Mouse (Mus musculus): ENCODE results near the gene Exoc6b. TPM values are rescaled to one million over a fixed set of nuclear protein-coding genes. Genes with fewer than 3 reads are reported as not detected.

Exoc6b gene
- polyA plus RNA-seq, 1 experiment = 7.7 TPM

GRCm38 (mm10) chr6:84641062-84641431 is 428.3 kb downstream of the Exoc6b start:
- no peaks in the 10 kb centered on the region for H3K79me2 ChIP-seq (ENCODE audit: control insufficient read depth, insufficient read depth)
- H3K36me3 ChIP-seq (ENCODE audit: control insufficient read depth, insufficient read depth) = no peaks in the 10 kb centered on the region
- no peak overlapping the region for H3ac ChIP-seq (ENCODE audit: control insufficient read depth, insufficient read length, low read depth)
- no peaks in the 10 kb centered on the region for H3K27me3 ChIP-seq (ENCODE audit: control insufficient read depth, insufficient read depth, insufficient read length)
- no peak overlapping the region for H3K4me3 ChIP-seq (ENCODE audit: insufficient read depth, poor library complexity, severe bottlenecking)
- TF ChIP-seq MAX (IDR thresholded peaks at IDR 0.05) (no peak), MYOG (IDR thresholded peaks at IDR 0.05; ENCODE audit: control insufficient read depth, extremely low read depth, insufficient read length) (no peak), MYOD1 (IDR thresholded peaks at IDR 0.05; ENCODE audit: control insufficient read depth, insufficient read length, low read depth) (no peak), CTCF (IDR thresholded peaks at IDR 0.05; ENCODE audit: control insufficient read depth, insufficient read depth, insufficient read length) (no peak), CEBPB (IDR thresholded peaks at IDR 0.05; ENCODE audit: low read depth) (no peak), FOSL1 (IDR thresholded peaks at IDR 0.05; ENCODE audit: insufficient read depth, low read length, poor library complexity, severe bottlenecking) (no peak), USF1 (IDR thresholded peaks at IDR 0.05; ENCODE audit: low read depth) (no peak)
- no peaks in the 10 kb centered on the region for H3K79me3 ChIP-seq (ENCODE audit: low read depth)

GRCm38 (mm10) chr6:84640324-84641061 is 428.8 kb downstream of the Exoc6b start:
- no peak overlapping the region for H3K4me3 ChIP-seq (ENCODE audit: insufficient read depth, poor library complexity, severe bottlenecking)
- H3ac ChIP-seq (ENCODE audit: control insufficient read depth, insufficient read length, low read depth) = no peak overlapping the region
- H3K79me3 ChIP-seq (ENCODE audit: low read depth) = no peaks in the 10 kb centered on the region
- H3K27me3 ChIP-seq (ENCODE audit: control insufficient read depth, insufficient read depth, insufficient read length) = no peaks in the 10 kb centered on the region
- no peaks in the 10 kb centered on the region for H3K79me2 ChIP-seq (ENCODE audit: control insufficient read depth, insufficient read depth)
- TF ChIP-seq FOSL1 (IDR thresholded peaks at IDR 0.05; ENCODE audit: insufficient read depth, low read length, poor library complexity, severe bottlenecking) (no peak), CEBPB (IDR thresholded peaks at IDR 0.05; ENCODE audit: low read depth) (no peak), CTCF (IDR thresholded peaks at IDR 0.05; ENCODE audit: control insufficient read depth, insufficient read depth, insufficient read length) (no peak), MYOG (IDR thresholded peaks at IDR 0.05; ENCODE audit: control insufficient read depth, extremely low read depth, insufficient read length) (no peak), USF1 (IDR thresholded peaks at IDR 0.05; ENCODE audit: low read depth) (no peak), MYOD1 (IDR thresholded peaks at IDR 0.05; ENCODE audit: control insufficient read depth, insufficient read length, low read depth) (no peak), MAX (IDR thresholded peaks at IDR 0.05) (no peak)
- no peaks in the 10 kb centered on the region for H3K36me3 ChIP-seq (ENCODE audit: control insufficient read depth, insufficient read depth)

- Histone ChIP-seq H3K79me3 (ENCODE audit: low read depth) (no peaks in the 10 kb centered on the region), H3K4me3 (ENCODE audit: insufficient read depth, poor library complexity, severe bottlenecking) (no peak overlapping the region), H3ac (ENCODE audit: control insufficient read depth, insufficient read length, low read depth) (no peak overlapping the region), H3K79me2 (ENCODE audit: control insufficient read depth, insufficient read depth) (no peaks in the 10 kb centered on the region), H3K36me3 (ENCODE audit: control insufficient read depth, insufficient read depth) (no peaks in the 10 kb centered on the region), H3K27me3 (ENCODE audit: control insufficient read depth, insufficient read depth, insufficient read length) (no peaks in the 10 kb centered on the region)
- TF ChIP-seq CTCF (IDR thresholded peaks at IDR 0.05; ENCODE audit: control insufficient read depth, insufficient read depth, insufficient read length) (no peak), CEBPB (IDR thresholded peaks at IDR 0.05; ENCODE audit: low read depth) (no peak), USF1 (IDR thresholded peaks at IDR 0.05; ENCODE audit: low read depth) (no peak), MYOD1 (IDR thresholded peaks at IDR 0.05; ENCODE audit: control insufficient read depth, insufficient read length, low read depth) (no peak), MAX (IDR thresholded peaks at IDR 0.05) (no peak), FOSL1 (IDR thresholded peaks at IDR 0.05; ENCODE audit: insufficient read depth, low read length, poor library complexity, severe bottlenecking) (no peak), MYOG (IDR thresholded peaks at IDR 0.05; ENCODE audit: control insufficient read depth, extremely low read depth, insufficient read length) (no peak)
Observed at GRCm38 (mm10) chr6:84638206-84638605, 431.1 kb downstream of the Exoc6b start.

GRCm38 (mm10) chr6:84631588-84631987 is 437.7 kb downstream of the Exoc6b start:
- Histone ChIP-seq H3K4me3 (ENCODE audit: insufficient read depth, poor library complexity, severe bottlenecking) (no peak overlapping the region), H3K27me3 (ENCODE audit: control insufficient read depth, insufficient read depth, insufficient read length) (no peaks in the 10 kb centered on the region), H3K79me2 (ENCODE audit: control insufficient read depth, insufficient read depth) (no peaks in the 10 kb centered on the region), H3K36me3 (ENCODE audit: control insufficient read depth, insufficient read depth) (no peaks in the 10 kb centered on the region), H3ac (ENCODE audit: control insufficient read depth, insufficient read length, low read depth) (no peak overlapping the region), H3K79me3 (ENCODE audit: low read depth) (no peaks in the 10 kb centered on the region)
- TF ChIP-seq CEBPB (IDR thresholded peaks at IDR 0.05; ENCODE audit: low read depth) (no peak), MYOD1 (IDR thresholded peaks at IDR 0.05; ENCODE audit: control insufficient read depth, insufficient read length, low read depth) (no peak), MAX (IDR thresholded peaks at IDR 0.05) (no peak), MYOG (IDR thresholded peaks at IDR 0.05; ENCODE audit: control insufficient read depth, extremely low read depth, insufficient read length) (no peak), USF1 (IDR thresholded peaks at IDR 0.05; ENCODE audit: low read depth) (no peak), FOSL1 (IDR thresholded peaks at IDR 0.05; ENCODE audit: insufficient read depth, low read length, poor library complexity, severe bottlenecking) (no peak), CTCF (IDR thresholded peaks at IDR 0.05; ENCODE audit: control insufficient read depth, insufficient read depth, insufficient read length) (no peak)

GRCm38 (mm10) chr6:84630276-84630675 is 439.0 kb downstream of the Exoc6b start:
- no peak overlapping the region for H3ac ChIP-seq (ENCODE audit: control insufficient read depth, insufficient read length, low read depth)
- no peak for TF ChIP-seq USF1 (IDR thresholded peaks at IDR 0.05; ENCODE audit: low read depth)
- TF ChIP-seq FOSL1 (IDR thresholded peaks at IDR 0.05; ENCODE audit: insufficient read depth, low read length, poor library complexity, severe bottlenecking) = no peak
- TF ChIP-seq MYOD1 (IDR thresholded peaks at IDR 0.05; ENCODE audit: control insufficient read depth, insufficient read length, low read depth) = no peak
- no peak for TF ChIP-seq MAX (IDR thresholded peaks at IDR 0.05)
- no peak for TF ChIP-seq MYOG (IDR thresholded peaks at IDR 0.05; ENCODE audit: control insufficient read depth, extremely low read depth, insufficient read length)
- TF ChIP-seq CTCF (IDR thresholded peaks at IDR 0.05; ENCODE audit: control insufficient read depth, insufficient read depth, insufficient read length) = no peak
- H3K79me2 ChIP-seq (ENCODE audit: control insufficient read depth, insufficient read depth) = no peaks in the 10 kb centered on the region
- H3K4me3 ChIP-seq (ENCODE audit: insufficient read depth, poor library complexity, severe bottlenecking) = no peak overlapping the region
- H3K79me3 ChIP-seq (ENCODE audit: low read depth) = no peaks in the 10 kb centered on the region
- no peaks in the 10 kb centered on the region for H3K27me3 ChIP-seq (ENCODE audit: control insufficient read depth, insufficient read depth, insufficient read length)
- no peaks in the 10 kb centered on the region for H3K36me3 ChIP-seq (ENCODE audit: control insufficient read depth, insufficient read depth)
